In genomic region chr1:87856823-87857222, GRCm38 (mm10) we compare ENCODE assay signal across 14 mouse cellular contexts. TPM values are rescaled to one million over a fixed set of nuclear protein-coding genes. Genes with fewer than 3 reads are reported as not detected.
A peak's percentile ranks its signal among the peaks of the same experiment; 100 is the strongest.
DNase-seq lines count a peak whose midpoint lies in the region; ATAC-seq and TF ChIP-seq lines count a peak whose summit lies in the region.
"Had no signal": no experiment of that assay in that cellular context is flagged by ENCODE, and none has a peak within 500 bp of the region (broad histone marks: within the 10 kb centered on the region; RNA-seq: fewer than 3 reads in every experiment).

No protein-coding gene starts in this region.

- no peak for ATAC-seq in liver, embryonic 11.5 days (replicated peaks; ENCODE audit: low FRiP score)
- no peak for ATAC-seq in kidney, embryonic 14.5 days (ENCODE audit: low FRiP score, low TSS enrichment)

- TF ChIP-seq CTCF in liver, adult 2 months (IDR thresholded peaks at IDR 0.05; ENCODE audit: low read depth, low read length): no peak

- H3K4me2 ChIP-seq in liver, embryonic 11.5 days: no peak overlapping the region
- no peak overlapping the region for H3K4me2 ChIP-seq in kidney, embryonic 14.5 days (replicated peaks; ENCODE audit: low read depth, low read length)

- no peak overlapping the region for H3K9ac ChIP-seq in liver, adult 2 months (ENCODE audit: low read depth, low read length)
- H3K9ac ChIP-seq in liver, embryonic 11.5 days (ENCODE audit: low read depth, low read length): no peak overlapping the region
- no peak overlapping the region for H3K9ac ChIP-seq in kidney, embryonic 14.5 days (ENCODE audit: low read depth, low read length)

- no peaks in the 10 kb centered on the region for H3K36me3 ChIP-seq in liver, adult 2 months (ENCODE audit: control insufficient read depth, insufficient read depth, low read length)
- no peaks in the 10 kb centered on the region for H3K36me3 ChIP-seq in liver, embryonic 11.5 days (ENCODE audit: control insufficient read depth, insufficient read depth, low read length)
- H3K36me3 ChIP-seq in macrophage (ENCODE audit: inconsistent target): no peaks in the 10 kb centered on the region
- H3K36me3 ChIP-seq in kidney, embryonic 14.5 days (ENCODE audit: control insufficient read depth, insufficient read depth, low read length): no peaks in the 10 kb centered on the region

- no peak overlapping the region for H3K4me3 ChIP-seq in liver, adult 2 months (ENCODE audit: insufficient read depth, low read depth, low read length)
- H3K4me3 ChIP-seq in liver, embryonic 11.5 days (ENCODE audit: low read depth, low read length): no peak overlapping the region
- no peak overlapping the region for H3K4me3 ChIP-seq in macrophage (ENCODE audit: inconsistent target)
- H3K4me3 ChIP-seq in kidney, embryonic 14.5 days (ENCODE audit: low read length): no peak overlapping the region

- DNase-seq in gastrocnemius, adult 18-20 months (ENCODE audit: low spot score): peak; percentile 42
- no peak for DNase-seq in gastrocnemius, postnatal 4 days (ENCODE audit: low spot score in 2 of 2)
- DNase-seq in liver, adult 2 months (ENCODE audit: extremely low read depth, low read depth, low spot score): peak; percentile 37
- no peak for DNase-seq in liver, embryonic 11.5 days (ENCODE audit: low spot score)
- peak; percentile 79 for DNase-seq in 416B (ENCODE audit: low read depth)
- no peak for DNase-seq in adrenal gland, adult 2 months
- DNase-seq: cerebellum, adult 11 months; heart, postnatal 10 days; kidney, postnatal 10 days; lung, adult 2 months; midbrain, embryonic 14.5 days; thymus, adult 18-20 months had no signal

- no peak overlapping the region for H3K27ac ChIP-seq in liver, adult 2 months (replicated peaks; ENCODE audit: insufficient read depth, low read depth, low read length)
- H3K27ac ChIP-seq in liver, embryonic 11.5 days (ENCODE audit: low read depth, low read length): no peak overlapping the region
- peak overlapping the region; percentile 92 for H3K27ac ChIP-seq in macrophage
- H3K27ac ChIP-seq in kidney, embryonic 14.5 days (ENCODE audit: low read depth, low read length): no peak overlapping the region

- H3K4me1 ChIP-seq in liver, adult 2 months (ENCODE audit: control insufficient read depth, insufficient read depth, low read length): peaks cover 20% of the 10 kb centered on the region
- peaks cover 19% of the 10 kb centered on the region for H3K4me1 ChIP-seq in liver, embryonic 11.5 days (replicated peaks; ENCODE audit: control insufficient read depth, insufficient read depth, low read length)
- H3K4me1 ChIP-seq in kidney, embryonic 14.5 days (ENCODE audit: control insufficient read depth, insufficient read depth, low read length): peaks cover 14% of the 10 kb centered on the region

- H3K9me3 ChIP-seq in liver, embryonic 11.5 days (ENCODE audit: control insufficient read depth, low read length): no peaks in the 10 kb centered on the region
- no peaks in the 10 kb centered on the region for H3K9me3 ChIP-seq in kidney, embryonic 14.5 days (ENCODE audit: control insufficient read depth, low read length)

- 43% methylated on average over 3 of the region's 3 CpGs for WGBS in liver, adult 2 months
- WGBS in liver, embryonic 11.5 days: 73% methylated on average over 3 of the region's 3 CpGs
- 3% methylated on average over 3 of the region's 3 CpGs for WGBS in macrophage (ENCODE audit: missing documents)
- whole genome bisulfite sequencing in kidney, embryonic 14.5 days: 79% methylated on average over 3 of the region's 3 CpGs

- no peaks in the 10 kb centered on the region for H3K27me3 ChIP-seq in liver, adult 2 months (ENCODE audit: control insufficient read depth, insufficient read depth, low read length)
- H3K27me3 ChIP-seq in liver, embryonic 11.5 days (replicated peaks; ENCODE audit: control insufficient read depth, insufficient read depth, low read length): no peaks in the 10 kb centered on the region
- H3K27me3 ChIP-seq in kidney, embryonic 14.5 days (ENCODE audit: control insufficient read depth, insufficient read depth, low read length): no peaks in the 10 kb centered on the region

- TF ChIP-seq POLR2A in liver, adult 2 months (IDR thresholded peaks at IDR 0.05; ENCODE audit: extremely low read depth, insufficient read depth, low read length): no peak

- H3K79me2 ChIP-seq in liver, adult 2 months (ENCODE audit: control insufficient read depth, insufficient read depth, low read length): peaks cover 45% of the 10 kb centered on the region
- H3K79me2 ChIP-seq in macrophage (ENCODE audit: inconsistent target): peaks cover 83% of the 10 kb centered on the region

RNA-seq across cellular contexts. Expression of gene Dgkd, which starts 3.7 kb away (rescaled TPM):
- 10 to 100 TPM; 27.8 to 29.2 TPM for total RNA-seq in gastrocnemius, adult 18-20 months (2021)
- 10 to 100 TPM; 48.4 to 50.2 TPM for total RNA-seq in gastrocnemius, postnatal 4 days (2021)
- total RNA-seq in liver, adult 2 months (2014; rRNA removed): 12.4 and 14.8 TPM in 2 replicates
- polyA plus RNA-seq in liver, adult 2 months (2012; rRNA removed): 7.1 and 9.6 TPM in 2 replicates
- polyA plus RNA-seq in liver, embryonic 11.5 days (2014; fragmentation: Nextera tagmentation; extraction: Ambion mirVana): 33.5 and 33.7 TPM in 2 replicates
- 100 to 1,000 TPM in 20 of 26 experiments, 10 to 100 TPM in 6; 34.5 to 425 (median 135) TPM for total RNA-seq in macrophage (2018; cell fraction: chromatin; rRNA removed)
- 10 to 100 TPM; 22.3 to 84.2 (median 40.3) TPM for total RNA-seq in macrophage (2018; cell fraction: cytosol; rRNA removed)
- 100 to 1,000 TPM in 9 of 26 experiments, 10 to 100 TPM in 17; 36.1 to 233 (median 76.6) TPM for total RNA-seq in macrophage (2018; cell fraction: nucleus; rRNA removed)
- 33.2 to 62.9 TPM (median 58.3 TPM) in 3 replicates for polyA plus RNA-seq in macrophage (2018)
- total RNA-seq in adrenal gland, adult 2 months (2021): 10 to 100 TPM; 49.1 to 66.7 TPM
- polyA plus RNA-seq in adrenal gland, adult 2 months (2012; rRNA removed): 15.2 and 16.7 TPM in 2 replicates
- polyA plus RNA-seq in kidney, embryonic 14.5 days (2014; fragmentation: Nextera tagmentation; extraction: Ambion mirVana): 18.1 and 32.6 TPM in 2 replicates

RNA-seq across cellular contexts. Expression of gene Sag, which starts 53.3 kb away (rescaled TPM):
- under 1 TPM in 1 of 2 experiments, not detected in 1; 0.26 TPM for total RNA-seq in gastrocnemius, adult 18-20 months (2021)
- under 1 TPM; 0.47 to 0.74 TPM for total RNA-seq in gastrocnemius, postnatal 4 days (2021)
- 0.09 and 0.27 TPM in 2 replicates for total RNA-seq in liver, adult 2 months (2014; rRNA removed)
- polyA plus RNA-seq in liver, adult 2 months (2012; rRNA removed): 0.15 TPM in 1 of 2 replicates, not detected in the other
- polyA plus RNA-seq in liver, embryonic 11.5 days (2014; fragmentation: Nextera tagmentation; extraction: Ambion mirVana): 3.0 and 3.3 TPM in 2 replicates
- 10 to 100 TPM in 16 of 26 experiments, 1 to 10 TPM in 9, under 1 TPM in 1; 0.96 to 24.1 (median 11.8) TPM for total RNA-seq in macrophage (2018; cell fraction: chromatin; rRNA removed)
- total RNA-seq in macrophage (2018; cell fraction: cytosol; rRNA removed): under 1 TPM; 0.11 to 0.80 (median 0.37) TPM
- 10 to 100 TPM in 1 of 26 experiments, 1 to 10 TPM in 24, under 1 TPM in 1; 0.35 to 12.0 (median 4.4) TPM for total RNA-seq in macrophage (2018; cell fraction: nucleus; rRNA removed)
- 0.50 to 0.83 TPM (median 0.62 TPM) in 3 replicates for polyA plus RNA-seq in macrophage (2018)
- total RNA-seq in adrenal gland, adult 2 months (2021): 1 to 10 TPM; 1.4 to 2.4 TPM
- 0.48 and 0.57 TPM in 2 replicates for polyA plus RNA-seq in adrenal gland, adult 2 months (2012; rRNA removed)
- 2.6 and 3.7 TPM in 2 replicates for polyA plus RNA-seq in kidney, embryonic 14.5 days (2014; fragmentation: Nextera tagmentation; extraction: Ambion mirVana)

Comparison
In these comparisons a context has a peak if more than half of its experiments do, and no peak if none do; other contexts are left out.
1. DNase-seq: peak in gastrocnemius, adult 18-20 months (single experiment), liver, adult 2 months (single experiment) and 416B (single experiment); none in gastrocnemius, postnatal 4 days (0 of 2), liver, embryonic 11.5 days (single experiment) and adrenal gland, adult 2 months (single experiment).